Mouse (Mus musculus): ENCODE results near the gene Edc3. TPM values are rescaled to one million over a fixed set of nuclear protein-coding genes. Genes with fewer than 3 reads are reported as not detected.
"Not testable (repeated sequence)": the region's sequence is repeated elsewhere in the genome, so short reads cannot be mapped to it uniquely, and the experiment has no call there.

Edc3 gene
- polyA plus RNA-seq, 1 experiment from 2014 or later: 42.8 TPM

DNA sequence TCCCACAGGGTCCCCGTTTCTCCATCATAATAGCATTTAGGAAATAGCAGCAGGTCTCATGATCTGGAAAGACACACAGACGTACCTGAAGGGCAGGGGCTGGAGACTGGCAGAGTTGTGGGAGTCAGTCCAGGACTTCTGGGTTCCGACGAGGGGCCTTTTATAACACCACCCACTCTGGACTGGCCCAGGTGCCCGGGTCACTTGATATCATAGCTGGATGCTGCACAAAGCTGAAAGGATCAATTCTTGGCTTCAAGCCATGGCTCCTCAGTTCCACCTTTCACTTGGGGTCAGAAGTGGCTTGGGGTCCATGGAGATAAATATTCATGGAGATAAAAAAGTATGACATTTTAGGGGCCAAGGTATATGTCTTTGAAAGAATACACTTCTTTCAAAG lies 24.8 kb upstream of the Edc3 start, which contains the start of gene Cyp1a2:
TSS of gene Cyp1a2 (minus strand) at position 184 of the 400 bp plus-strand sequence.
- no peaks in the 10 kb centered on the region for H3K27me3 ChIP-seq (ENCODE audit: low read depth, poor library complexity, severe bottlenecking)
- no peak within 1 kb of the TSS for H3K27ac ChIP-seq (replicated peaks)
- H3K9me3 ChIP-seq (replicated peaks): no peaks in the 10 kb centered on the region
- 90% methylated on average over 5 of the region's 5 CpGs for WGBS
- no peaks in the 10 kb centered on the region for H3K36me3 ChIP-seq
- no peak for DNase-seq (ENCODE audit: low spot score)
- H3K4me3 ChIP-seq: no peak within 1 kb of the TSS
- no peaks in the 10 kb centered on the region for H3K4me1 ChIP-seq

DNA sequence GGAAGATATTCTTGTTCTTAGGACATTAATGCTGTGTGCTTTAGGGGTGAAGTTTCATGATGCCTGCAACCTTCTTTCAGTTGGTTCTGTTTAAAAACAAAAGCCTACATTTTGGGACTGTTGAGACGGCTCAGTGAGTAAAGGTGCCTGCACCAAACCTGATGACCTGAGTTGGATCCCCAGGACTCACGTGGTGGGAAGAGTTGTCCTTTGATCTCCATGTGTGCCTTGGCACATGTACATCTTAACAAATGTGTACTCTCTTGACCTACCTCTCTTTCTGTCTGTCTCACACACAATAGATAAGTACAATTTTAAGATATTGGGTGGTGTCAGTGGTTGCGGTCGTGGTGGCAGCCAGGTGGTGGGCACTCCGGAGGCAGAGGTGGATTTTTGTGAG lies 22.3 kb upstream of the Edc3 start:
- Histone ChIP-seq H3K27me3 (ENCODE audit: low read depth, poor library complexity, severe bottlenecking) (no peaks in the 10 kb centered on the region), H3K9me3 (replicated peaks) (no peaks in the 10 kb centered on the region), H3K4me3 (no peak overlapping the region), H3K4me1 (no peaks in the 10 kb centered on the region), H3K36me3 (no peaks in the 10 kb centered on the region), H3K27ac (replicated peaks) (no peak overlapping the region)
- WGBS: 91% methylated on average over 5 of the region's 5 CpGs
- no peak for DNase-seq (ENCODE audit: low spot score)

DNA sequence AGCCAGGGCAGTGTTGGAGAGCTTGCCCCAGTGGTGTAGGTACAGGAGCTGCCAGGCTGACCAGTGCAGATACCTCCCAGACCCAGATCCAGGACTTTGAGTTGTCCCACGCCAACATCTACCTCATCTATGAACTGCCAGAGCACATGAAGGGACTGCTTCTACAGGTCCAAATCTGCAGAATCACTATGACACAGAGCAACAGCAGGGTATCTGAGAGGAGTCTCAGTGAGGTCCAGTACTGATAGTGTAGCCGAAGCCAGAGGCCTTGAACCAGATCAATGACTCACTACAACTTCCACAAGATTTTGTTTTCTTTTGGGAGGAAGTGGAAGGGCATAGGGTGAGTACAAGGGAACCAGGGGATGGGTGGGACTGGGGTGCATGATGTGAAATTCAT lies 20.6 kb upstream of the Edc3 start, which contains the start of gene Cyp1a1:
TSS of gene Cyp1a1 (plus strand) at position 178 of the 400 bp plus-strand sequence.
- no peak for DNase-seq (ENCODE audit: low spot score)
- H3K4me1 ChIP-seq: 0 out of 2 replicates have a peak, but pooled peaks cover 3% of the 10 kb centered on the region
- H3K36me3 ChIP-seq: no peaks in the 10 kb centered on the region
- H3K9me3 ChIP-seq (replicated peaks): no peaks in the 10 kb centered on the region
- H3K27me3 ChIP-seq (ENCODE audit: low read depth, poor library complexity, severe bottlenecking): no peaks in the 10 kb centered on the region
- H3K27ac ChIP-seq (replicated peaks): no peak within 1 kb of the TSS
- 87% methylated on average over 2 of the region's 2 CpGs for WGBS
- no peak within 1 kb of the TSS for H3K4me3 ChIP-seq

DNA sequence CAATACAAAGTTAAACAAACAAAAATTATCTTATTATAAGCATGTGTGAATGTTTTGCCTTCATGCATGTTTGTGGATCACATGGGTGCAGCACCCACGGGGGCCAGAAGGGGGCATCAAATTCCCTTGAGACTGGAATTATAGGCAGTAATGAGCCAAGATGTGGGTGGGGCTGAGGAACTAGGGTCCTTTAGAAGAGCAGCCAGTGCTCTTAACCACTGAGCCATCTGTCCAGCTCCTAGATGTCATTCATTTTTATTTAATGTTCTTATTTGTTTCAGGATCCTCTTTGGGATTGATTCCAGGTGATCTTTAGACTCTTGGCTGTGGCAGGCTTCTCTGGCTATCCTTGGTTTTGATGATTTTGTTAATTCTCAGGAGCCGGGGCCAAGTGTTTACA lies 20.2 kb upstream of the Edc3 start:
- no peak for DNase-seq (ENCODE audit: low spot score)

DNA sequence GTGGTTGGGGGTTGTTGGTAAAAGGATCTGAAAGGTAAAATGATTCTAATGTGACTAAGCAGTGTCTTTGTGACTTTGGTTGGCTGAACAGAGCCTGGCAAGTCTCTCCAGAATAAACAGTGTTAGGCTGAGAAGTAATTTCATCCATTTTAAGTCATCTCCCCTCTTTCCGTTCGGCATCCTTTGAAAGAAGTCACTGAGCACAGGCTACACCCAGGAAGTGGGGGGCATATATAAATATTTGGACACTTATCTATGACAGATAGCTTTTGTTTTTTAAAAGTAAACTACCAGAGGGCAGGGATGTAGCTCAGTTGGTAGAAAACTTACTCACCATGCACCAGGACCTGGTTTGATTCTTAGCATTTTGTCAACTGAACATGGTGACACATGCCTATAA lies 19.7 kb upstream of the Edc3 start:
- WGBS: 89% methylated on average over 2 of the region's 2 CpGs
- no peak for DNase-seq (ENCODE audit: low spot score)
- no peak overlapping the region for H3K27ac ChIP-seq (replicated peaks)

More for the DNA sequence above, 20.2 kb upstream of the Edc3 start:
- H3K4me3 ChIP-seq: no peak overlapping the region
- H3K36me3 ChIP-seq: no peaks in the 10 kb centered on the region
- no peaks in the 10 kb centered on the region for H3K9me3 ChIP-seq (replicated peaks)
- 0 out of 2 replicates have a peak, but pooled peaks cover 3% of the 10 kb centered on the region for H3K4me1 ChIP-seq
- 52% methylated on average over 2 of the region's 2 CpGs for WGBS
- H3K27ac ChIP-seq (replicated peaks): no peak overlapping the region
- H3K27me3 ChIP-seq (ENCODE audit: low read depth, poor library complexity, severe bottlenecking): peaks cover 2% of the 10 kb centered on the region; the same call in 1 of the 2 replicates

DNA sequence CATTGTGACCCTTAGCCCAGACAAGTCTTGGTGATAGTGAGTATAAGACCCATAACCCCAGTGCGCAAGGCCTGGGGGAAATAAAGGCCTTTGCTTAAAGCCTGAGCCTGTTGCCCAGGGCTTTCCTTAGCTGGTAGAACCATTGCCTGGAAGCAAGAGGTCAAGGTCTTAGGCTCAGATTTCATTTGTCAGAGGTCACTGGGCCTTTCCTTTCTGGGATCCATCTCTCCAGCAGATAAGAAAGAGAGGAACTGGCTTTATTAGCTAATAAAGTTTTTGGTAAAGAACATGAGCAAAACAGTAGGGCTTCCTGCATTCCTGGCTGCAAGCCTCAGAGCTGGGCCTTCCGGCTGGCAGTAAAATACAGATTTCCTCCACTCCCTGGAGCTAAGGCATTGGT lies 14.2 kb upstream of the Edc3 start:
- H3K27ac ChIP-seq (replicated peaks): no peak overlapping the region
- H3K9me3 ChIP-seq (replicated peaks): no peaks in the 10 kb centered on the region
- peaks cover 21% of the 10 kb centered on the region for H3K4me1 ChIP-seq
- WGBS: 88% methylated on average over 2 of the region's 2 CpGs
- no peak overlapping the region for H3K4me3 ChIP-seq
- peaks cover 61% of the 10 kb centered on the region for H3K27me3 ChIP-seq (ENCODE audit: low read depth, poor library complexity, severe bottlenecking)
- DNase-seq (ENCODE audit: low spot score): no peak
- H3K36me3 ChIP-seq: no peaks in the 10 kb centered on the region

More for the DNA sequence above, 19.7 kb upstream of the Edc3 start:
- Histone ChIP-seq H3K4me1 (0 out of 2 replicates have a peak, but pooled peaks cover 3% of the 10 kb centered on the region), H3K27me3 (ENCODE audit: low read depth, poor library complexity, severe bottlenecking) (peaks cover 7% of the 10 kb centered on the region), H3K36me3 (no peaks in the 10 kb centered on the region), H3K4me3 (no peak overlapping the region), H3K9me3 (replicated peaks) (no peaks in the 10 kb centered on the region)

DNA sequence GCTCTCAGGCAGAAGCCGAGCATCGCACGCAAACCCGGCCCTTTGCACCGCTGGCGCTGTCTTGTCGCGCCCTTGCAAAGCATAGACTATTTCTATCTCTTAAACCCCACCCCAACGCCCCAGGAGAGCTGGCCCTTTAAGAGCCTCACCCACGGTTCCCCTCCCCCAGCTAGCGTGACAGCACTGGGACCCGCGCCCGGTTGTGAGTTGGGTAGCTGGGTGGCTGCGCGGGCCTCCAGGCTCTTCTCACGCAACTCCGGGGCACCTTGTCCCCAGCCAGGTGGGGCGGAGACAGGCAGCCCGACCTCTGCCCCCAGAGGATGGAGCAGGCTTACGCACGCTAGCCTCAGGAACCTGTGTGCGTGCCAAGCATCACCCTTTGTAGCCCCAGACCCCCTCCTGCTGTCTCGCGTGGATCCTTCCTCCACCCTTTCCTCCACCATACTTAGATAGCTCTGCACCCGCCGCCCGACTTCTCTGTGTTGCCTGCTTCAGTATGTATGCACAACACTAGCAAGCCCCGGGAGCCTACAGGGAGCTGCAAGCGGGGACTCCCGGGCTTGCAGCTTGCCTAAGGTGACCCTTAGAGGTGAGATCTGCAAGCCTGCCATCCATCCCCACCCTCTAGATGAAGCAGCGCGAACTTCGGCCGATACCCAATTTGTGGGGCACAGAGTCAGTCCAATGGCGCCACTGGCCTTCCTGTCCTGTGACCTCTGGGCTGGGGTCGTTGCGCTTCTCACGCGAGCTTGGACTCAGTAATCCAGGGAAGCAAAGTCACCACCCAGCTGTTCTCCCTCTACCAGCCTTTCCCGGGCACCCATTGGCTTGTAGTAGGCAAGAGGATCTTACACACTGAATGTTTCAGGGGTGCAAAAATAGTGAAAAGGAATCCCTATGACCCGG lies 11.7 kb upstream of the Edc3 start:
- Histone ChIP-seq H3K9me3 (replicated peaks) (no peaks in the 10 kb centered on the region), H3K27me3 (ENCODE audit: low read depth, poor library complexity, severe bottlenecking) (peaks cover 62% of the 10 kb centered on the region), H3K27ac (replicated peaks) (peak overlapping the region; percentile 1), H3K4me3 (peak overlapping the region; percentile 65), H3K4me1 (peaks cover 21% of the 10 kb centered on the region), H3K36me3 (no peaks in the 10 kb centered on the region)
- WGBS: under 1% methylated on average over 42 of the region's 42 CpGs
- peak; percentile 37 for DNase-seq (ENCODE audit: low spot score)

DNA sequence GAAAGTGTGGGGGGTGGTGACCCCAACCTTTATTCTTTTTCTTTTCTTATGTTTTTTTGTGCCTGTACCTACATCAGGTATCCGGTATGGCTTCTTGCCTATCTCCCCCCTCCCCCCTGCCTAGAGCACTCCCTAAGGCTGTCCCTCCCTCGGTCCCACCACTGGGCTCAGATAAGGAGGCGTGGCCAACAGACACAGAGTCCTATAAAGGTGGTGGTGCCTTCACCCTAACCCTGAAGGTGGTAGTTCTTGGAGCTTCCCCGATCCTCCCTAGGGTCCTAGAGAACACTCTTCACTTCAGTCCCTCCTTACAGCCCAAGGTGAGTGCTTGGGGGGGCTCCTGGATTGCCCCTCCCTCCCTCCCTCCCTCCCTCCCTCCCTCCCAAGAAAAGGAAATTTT lies 11.0 kb upstream of the Edc3 start:
- no peak overlapping the region for H3K4me3 ChIP-seq
- no peaks in the 10 kb centered on the region for H3K9me3 ChIP-seq (replicated peaks)
- H3K27me3 ChIP-seq (ENCODE audit: low read depth, poor library complexity, severe bottlenecking): peaks cover 62% of the 10 kb centered on the region
- H3K27ac ChIP-seq (replicated peaks): no peak overlapping the region
- H3K36me3 ChIP-seq: no peaks in the 10 kb centered on the region
- peaks cover 18% of the 10 kb centered on the region for H3K4me1 ChIP-seq
- no peak for DNase-seq (ENCODE audit: low spot score)
- 16% methylated on average over 4 of the region's 4 CpGs for WGBS

DNA sequence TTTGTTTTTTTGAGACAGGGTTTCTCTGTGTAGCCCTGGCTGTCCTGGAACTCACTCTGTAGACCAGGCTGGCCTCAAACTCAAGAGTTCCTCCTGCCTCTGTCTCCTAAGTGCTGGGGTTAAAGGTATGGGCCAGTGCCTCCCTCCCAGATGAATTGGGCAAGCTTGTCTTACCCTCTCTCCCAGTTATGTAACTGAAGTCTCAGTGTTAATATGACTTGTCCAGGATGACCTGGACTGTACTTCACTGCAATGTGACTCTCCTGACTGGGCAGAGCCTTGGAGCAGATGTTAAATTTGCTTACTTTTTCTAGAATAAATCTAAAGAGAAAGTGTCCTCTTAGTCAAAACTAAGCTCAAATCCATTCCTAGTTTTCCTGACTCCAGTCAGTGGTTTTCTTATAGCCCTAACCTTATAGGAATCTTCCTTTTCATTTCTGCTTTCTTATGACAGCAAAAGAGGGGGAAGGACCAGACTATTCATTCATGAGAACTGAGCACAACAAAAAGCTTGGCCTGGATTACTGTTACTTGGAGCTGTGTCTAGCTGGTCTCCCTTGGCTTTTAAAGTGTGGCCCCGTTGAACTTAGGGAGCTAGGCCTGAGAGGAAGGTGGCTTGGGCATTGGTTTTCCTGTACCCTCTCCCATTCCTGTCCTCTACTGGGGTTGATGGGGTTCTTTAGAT lies 9.7 kb upstream of the Edc3 start:
- H3K27me3 ChIP-seq (ENCODE audit: low read depth, poor library complexity, severe bottlenecking): peaks cover 55% of the 10 kb centered on the region
- DNase-seq (ENCODE audit: low spot score): no peak
- no peaks in the 10 kb centered on the region for H3K36me3 ChIP-seq
- H3K27ac ChIP-seq (replicated peaks): no peak overlapping the region
- H3K4me3 ChIP-seq: no peak overlapping the region
- WGBS: 77% methylated on average over 1 of the region's 1 CpGs
- no peaks in the 10 kb centered on the region for H3K9me3 ChIP-seq (replicated peaks)
- peaks cover 18% of the 10 kb centered on the region for H3K4me1 ChIP-seq

DNA sequence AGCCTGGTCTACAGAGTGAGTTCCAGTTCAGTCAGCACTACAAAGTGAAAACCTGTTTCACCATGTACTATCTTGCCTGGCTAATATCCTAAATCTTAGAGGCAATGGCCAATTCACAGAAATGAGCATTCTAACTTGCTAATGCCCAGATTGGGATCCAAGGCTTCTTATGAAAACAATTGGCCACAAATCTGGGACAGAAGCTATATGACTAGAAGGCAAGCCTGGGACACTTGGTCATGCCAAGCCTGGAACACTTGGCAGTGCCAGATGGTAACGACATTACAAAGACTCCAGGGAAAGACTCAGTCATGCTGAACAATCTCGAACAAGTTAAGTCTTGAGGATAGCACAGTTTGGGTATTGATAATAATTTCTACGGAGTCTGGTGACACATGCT lies 1.8 kb upstream of the Edc3 start:
- Histone ChIP-seq H3K27me3 (ENCODE audit: low read depth, poor library complexity, severe bottlenecking) (no peaks in the 10 kb centered on the region), H3K36me3 (peaks cover 6% of the 10 kb centered on the region; the same call in 1 of the 2 replicates), H3K4me3 (no peak overlapping the region), H3K27ac (replicated peaks) (no peak overlapping the region), H3K9me3 (replicated peaks) (no peaks in the 10 kb centered on the region), H3K4me1 (peaks cover 14% of the 10 kb centered on the region)
- WGBS: 93% methylated on average over 3 of the region's 3 CpGs
- no peak for DNase-seq (ENCODE audit: low spot score)

DNA sequence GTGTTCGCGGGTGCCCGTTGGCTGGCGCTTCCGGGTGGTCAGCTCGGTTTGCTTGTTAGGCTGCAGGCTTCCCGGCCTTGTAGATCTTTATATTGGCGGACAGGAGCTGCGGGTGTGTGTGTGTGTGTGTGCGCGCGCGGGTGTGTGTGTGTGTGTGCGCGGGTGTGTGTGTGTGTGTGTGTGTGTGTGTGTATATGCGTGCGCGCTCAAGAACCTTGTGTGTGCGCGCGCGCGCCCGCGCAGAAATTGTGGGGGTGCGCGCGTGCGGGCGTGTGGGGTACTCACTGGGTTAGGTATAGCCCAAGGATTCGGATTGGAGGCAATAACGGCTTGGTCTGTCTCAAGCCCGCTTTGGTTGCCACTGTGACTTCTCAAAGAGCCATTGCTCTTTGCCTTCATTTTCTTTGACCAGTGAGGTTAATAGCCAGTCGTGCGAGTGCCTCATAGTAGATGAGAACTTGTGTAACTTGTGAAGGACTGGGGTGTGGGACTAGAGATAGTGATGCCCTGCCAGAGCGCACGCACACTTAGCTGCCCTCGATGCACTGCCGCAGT lies 457 bp downstream of the Edc3 start:
- 5% methylated on average over 39 of the region's 39 CpGs for WGBS
- Histone ChIP-seq H3K4me1 (peaks cover 14% of the 10 kb centered on the region), H3K4me3 (peak overlapping the region; percentile 96), H3K9me3 (replicated peaks) (no peaks in the 10 kb centered on the region), H3K36me3 (peaks cover 29% of the 10 kb centered on the region), H3K27me3 (ENCODE audit: low read depth, poor library complexity, severe bottlenecking) (no peaks in the 10 kb centered on the region), H3K27ac (replicated peaks) (peak overlapping the region; percentile 90)
- no peak for DNase-seq (ENCODE audit: low spot score)

DNA sequence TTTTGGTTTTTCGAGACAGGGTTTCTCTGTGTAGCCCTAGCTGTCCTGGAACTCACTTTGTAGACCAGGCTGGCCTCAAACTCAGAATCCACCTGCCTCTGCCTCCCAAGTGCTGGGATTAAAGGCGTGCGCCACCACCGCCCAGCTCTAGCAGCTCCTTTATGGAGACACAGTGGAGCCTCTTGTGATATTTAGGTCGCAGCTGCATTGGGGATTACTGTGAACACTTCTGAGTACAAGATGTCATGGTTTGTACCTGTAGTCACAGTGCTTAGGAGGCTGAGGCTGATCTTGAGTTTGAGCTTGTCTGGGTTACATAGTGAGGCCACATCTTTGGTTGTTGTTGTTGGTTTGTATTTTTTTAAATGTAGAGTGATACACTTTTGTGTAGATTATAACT lies 1.9 kb downstream of the Edc3 start:
- not testable (repeated sequence) for DNase-seq (ENCODE audit: low spot score); H3K9me3 ChIP-seq (replicated peaks); H3K4me3 ChIP-seq; H3K27ac ChIP-seq (replicated peaks); H3K27me3 ChIP-seq (ENCODE audit: low read depth, poor library complexity, severe bottlenecking)
- 96% methylated on average over 4 of the region's 5 CpGs for WGBS
- Histone ChIP-seq H3K4me1 (peaks cover 14% of the 10 kb centered on the region), H3K36me3 (peaks cover 43% of the 10 kb centered on the region)
